Mouse (Mus musculus) cortical plate, adult 2 months (tissue): ENCODE measurements around the gene Gm49353. TPM values are rescaled to one million over a fixed set of nuclear protein-coding genes. Genes with fewer than 3 reads are reported as not detected.
A peak's percentile ranks its signal among the peaks of the same experiment; 100 is the strongest.

Source experiments
- H3K27ac ChIP-seq: fragments of 200-500 bp; 2 replicates; pipeline ENCODE4 v1.5.1; 2012; ENCODE audit warnings: low read length, control low read depth, inconsistent platforms; ENCODE audit not compliant: insufficient read depth
- H3K4me1 ChIP-seq: fragments of 200-500 bp; 2 replicates; pipeline ENCODE4 v1.6.1; 2011; ENCODE audit warnings: low read length; ENCODE audit not compliant: control insufficient read depth, insufficient read depth
- H3K4me3 ChIP-seq: fragments of 200-500 bp; 2 replicates; pipeline ENCODE4 v1.5.1; 2011; ENCODE audit warnings: mild to moderate bottlenecking, low read length, control low read depth; ENCODE audit not compliant: insufficient read depth
- CTCF ChIP-seq: fragments of 200-500 bp; IDR thresholded peaks from 2 replicates; pipeline ENCODE4 v1.5.1; 2011; ENCODE audit warnings: mild to moderate bottlenecking, control low read depth, low read length; ENCODE audit not compliant: insufficient read depth; ENCODE audit errors: extremely low read depth
- POLR2A ChIP-seq: fragments of 200-500 bp; IDR thresholded peaks from 2 replicates; pipeline ENCODE4 v1.6.1; 2011; ENCODE audit warnings: mild to moderate bottlenecking, low read length, control low read depth; ENCODE audit not compliant: insufficient read depth; ENCODE audit errors: extremely low read depth
- polyA plus RNA-seq: library from polyadenylated mRNA; depleted of rRNA; stranded (reverse); fragments of >200 nt; gene quantifications from 2 replicates; pipeline ENCODE4 v1.2.3, GENCODE M21; 2012; rRNA removed

Gm49353 gene
- polyA plus RNA-seq, 1 experiment = 10.1 TPM

DNA sequence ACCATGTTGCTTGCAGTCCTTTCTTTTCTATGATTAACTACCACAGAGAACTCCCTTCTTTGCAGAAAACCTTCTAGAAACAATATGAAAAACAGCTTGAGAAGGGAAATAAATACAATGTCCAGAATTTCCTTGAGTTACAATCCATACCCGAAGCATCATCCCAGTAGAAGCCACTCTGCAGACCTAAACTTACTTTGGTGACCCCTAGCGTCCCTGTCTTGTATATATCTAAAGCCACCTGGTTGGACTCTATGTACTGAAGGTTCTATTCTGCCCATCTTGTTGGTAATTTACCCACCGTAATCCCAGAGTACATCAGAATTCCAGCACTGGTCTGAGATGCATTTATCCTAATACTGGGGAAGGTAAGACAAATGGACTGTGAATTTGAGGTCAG lies 1.1 kb downstream of the Gm49353 start:
- TF ChIP-seq CTCF (no peak), POLR2A (no peak)
- Histone ChIP-seq H3K27ac (no peak overlapping the region), H3K4me3 (no peak overlapping the region), H3K4me1 (peaks cover 6% of the 10 kb centered on the region)

DNA sequence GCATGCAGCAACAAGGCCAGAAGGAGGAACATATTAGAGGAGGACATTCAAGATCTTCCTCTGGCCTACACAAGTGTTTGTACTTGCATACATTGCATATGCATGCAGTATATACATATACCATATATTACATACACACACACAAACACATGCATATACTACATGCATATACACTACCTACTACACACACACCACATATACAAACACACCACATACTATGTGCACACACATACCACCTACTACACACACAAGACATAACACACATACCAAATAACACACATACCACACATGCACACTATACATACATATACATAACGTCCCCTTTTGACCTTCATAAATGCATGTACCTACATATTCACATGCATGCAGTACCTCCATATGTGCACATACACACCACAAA lies 1.9 kb downstream of the Gm49353 start:
- Histone ChIP-seq H3K4me3 (no peak overlapping the region), H3K4me1 (peaks cover 6% of the 10 kb centered on the region), H3K27ac (no peak overlapping the region)
- TF ChIP-seq POLR2A = no peak
- TF ChIP-seq CTCF = no peak

DNA sequence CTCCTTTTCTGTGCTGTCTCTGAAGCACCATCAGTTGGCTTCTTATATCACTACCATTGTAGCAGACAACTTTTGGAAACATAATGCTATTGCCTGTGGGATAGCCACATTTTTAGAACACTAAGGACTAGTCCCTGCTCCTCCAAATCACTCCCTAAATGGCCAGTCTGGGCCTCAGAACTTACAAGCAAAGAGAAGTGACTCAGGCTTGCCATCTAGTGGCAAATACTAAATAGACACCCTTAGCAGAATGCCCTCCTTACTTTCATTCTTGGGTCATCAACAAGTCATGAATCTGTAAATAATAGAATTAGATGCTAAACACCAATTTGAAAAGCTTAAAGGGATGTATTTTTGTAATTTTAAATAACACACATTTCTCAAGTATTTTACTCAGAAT lies 8.0 kb downstream of the Gm49353 start:
- no peak for TF ChIP-seq POLR2A
- peak; percentile 54 for TF ChIP-seq CTCF
- no peak overlapping the region for H3K4me3 ChIP-seq
- no peak overlapping the region for H3K27ac ChIP-seq
- peaks cover 2% of the 10 kb centered on the region; the same call in 1 of the 2 replicates for H3K4me1 ChIP-seq

DNA sequence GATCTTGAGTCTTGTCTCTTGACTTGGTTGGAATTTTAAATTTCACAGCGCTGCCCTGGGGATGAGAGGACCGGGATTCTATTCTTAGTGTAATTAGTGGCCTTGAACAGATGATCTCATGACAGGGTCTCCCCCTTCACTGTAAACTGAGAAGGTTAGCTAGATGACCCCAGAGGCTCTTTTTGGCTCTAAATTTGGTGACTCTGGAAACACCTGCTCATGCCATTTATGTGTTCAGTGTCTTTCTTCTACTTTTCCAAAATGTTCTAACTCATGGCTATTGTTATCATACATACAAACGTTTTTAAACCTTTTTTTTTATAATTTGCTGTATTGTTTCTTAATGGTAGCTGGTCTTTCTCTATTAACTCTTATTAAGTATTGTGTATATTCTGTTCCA lies 10.0 kb downstream of the Gm49353 start:
- Histone ChIP-seq H3K27ac (no peak overlapping the region), H3K4me1 (peaks cover 4% of the 10 kb centered on the region; the same call in 1 of the 2 replicates), H3K4me3 (no peak overlapping the region)
- TF ChIP-seq CTCF = no peak

DNA sequence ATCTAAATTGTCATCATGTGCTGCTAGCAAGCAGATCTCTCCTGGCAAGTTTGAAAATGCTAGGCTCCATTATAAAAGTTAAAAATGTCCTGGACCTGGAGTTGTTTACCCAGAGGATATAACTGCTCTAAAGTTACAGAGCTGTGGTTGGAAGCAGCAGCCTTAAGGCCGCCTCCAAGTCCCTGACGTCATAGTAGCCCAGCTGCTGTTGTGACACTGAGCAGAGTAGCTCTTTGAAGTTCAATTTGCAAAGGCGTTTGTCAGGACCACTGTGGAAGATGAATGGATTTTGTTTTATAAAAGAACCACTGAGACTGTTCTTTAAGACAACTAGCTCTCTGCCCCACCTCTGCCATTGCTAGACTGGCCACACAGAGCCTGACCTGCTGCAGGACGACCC lies 12.7 kb downstream of the Gm49353 start, which contains the start of gene 9330159F19Rik:
Gene 9330159F19Rik (plus strand): TSS at position 154 of the 400 bp plus-strand sequence.
- H3K4me3 ChIP-seq = peak within 1 kb of the TSS; percentile 39
- TF ChIP-seq CTCF = no peak
- TF ChIP-seq POLR2A = 0 out of 2 replicates have a peak, but pooled peaks have one; percentile 33
- peaks cover 4% of the 10 kb centered on the region; the same call in 1 of the 2 replicates for H3K4me1 ChIP-seq
- peak within 1 kb of the TSS; percentile 63 for H3K27ac ChIP-seq

DNA sequence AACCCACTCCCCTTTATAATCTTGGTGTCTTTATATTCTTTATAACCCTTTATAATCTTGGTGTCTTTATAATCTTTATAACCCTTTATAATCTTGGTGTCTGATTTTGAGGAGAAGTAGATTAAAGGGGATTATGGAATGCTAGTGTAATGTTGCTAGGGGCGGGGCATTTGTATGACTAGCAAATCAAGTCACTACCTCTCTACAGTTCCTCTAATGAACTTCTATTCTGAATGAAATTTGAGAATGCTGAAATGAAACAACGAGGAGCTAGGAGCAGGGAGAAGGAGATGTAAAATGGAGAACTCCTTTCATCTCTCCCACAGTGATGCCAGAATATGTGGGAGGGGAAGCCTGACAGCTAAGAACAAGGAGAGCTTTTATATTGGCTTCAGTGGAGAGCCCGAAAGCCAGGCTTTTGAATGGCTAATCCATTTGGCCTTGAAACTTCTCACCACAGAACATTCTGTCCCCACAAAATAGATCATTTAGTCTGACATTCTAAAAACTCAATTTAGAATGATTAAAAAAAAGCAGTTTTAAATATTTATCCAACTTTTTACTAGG lies 14.9 kb downstream of the Gm49353 start:
- TF ChIP-seq CTCF (no peak), POLR2A (no peak)

DNA sequence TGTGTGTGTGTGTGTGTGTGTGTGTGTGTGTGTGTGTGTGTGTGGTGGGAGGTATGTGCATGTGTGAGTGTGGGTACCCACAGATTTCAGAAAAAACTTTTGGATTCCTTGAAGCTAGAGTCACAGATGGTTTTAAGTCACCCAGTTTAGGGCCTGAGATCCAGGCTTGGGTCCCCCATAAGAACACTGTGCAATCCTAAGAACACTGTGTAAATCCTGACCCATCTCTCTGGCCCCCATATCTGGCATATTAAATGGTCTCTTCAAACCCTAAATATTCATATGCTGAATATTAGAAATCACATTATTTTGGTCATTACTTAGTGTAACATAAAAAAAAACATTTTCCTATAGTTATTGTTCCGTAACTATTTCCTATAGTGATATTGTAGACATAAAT lies 18.2 kb downstream of the Gm49353 start:
- no peak overlapping the region for H3K27ac ChIP-seq
- H3K4me3 ChIP-seq = no peak overlapping the region
- TF ChIP-seq POLR2A = no peak
- TF ChIP-seq CTCF = no peak
- H3K4me1 ChIP-seq = peaks cover 7% of the 10 kb centered on the region

More for the DNA sequence above, 14.9 kb downstream of the Gm49353 start:
- H3K27ac ChIP-seq = peak overlapping the region; percentile 59; the same call in 1 of the 2 replicates
- H3K4me1 ChIP-seq = peaks cover 7% of the 10 kb centered on the region
- H3K4me3 ChIP-seq = peak overlapping the region; percentile 29

DNA sequence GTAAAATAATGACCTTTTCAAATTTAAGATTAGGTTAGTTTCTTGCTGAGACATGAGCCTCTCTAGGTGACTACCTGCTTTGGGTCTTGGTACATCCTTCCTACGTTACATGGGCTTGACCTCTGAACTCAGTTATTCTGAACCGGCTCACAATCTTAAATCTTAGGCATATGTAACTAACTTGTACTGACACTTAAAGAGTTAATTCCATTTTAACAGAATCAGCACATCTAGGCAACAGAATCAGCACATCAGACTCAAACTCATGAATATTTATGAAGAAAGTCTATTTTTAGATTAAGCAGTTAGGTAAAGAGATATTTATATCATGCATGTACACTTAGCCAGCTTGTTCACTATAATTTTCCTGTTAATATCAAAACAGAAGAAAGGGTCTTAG lies 18.7 kb downstream of the Gm49353 start:
- TF ChIP-seq CTCF = no peak
- no peak overlapping the region for H3K27ac ChIP-seq
- peaks cover 7% of the 10 kb centered on the region for H3K4me1 ChIP-seq
- no peak overlapping the region for H3K4me3 ChIP-seq

DNA sequence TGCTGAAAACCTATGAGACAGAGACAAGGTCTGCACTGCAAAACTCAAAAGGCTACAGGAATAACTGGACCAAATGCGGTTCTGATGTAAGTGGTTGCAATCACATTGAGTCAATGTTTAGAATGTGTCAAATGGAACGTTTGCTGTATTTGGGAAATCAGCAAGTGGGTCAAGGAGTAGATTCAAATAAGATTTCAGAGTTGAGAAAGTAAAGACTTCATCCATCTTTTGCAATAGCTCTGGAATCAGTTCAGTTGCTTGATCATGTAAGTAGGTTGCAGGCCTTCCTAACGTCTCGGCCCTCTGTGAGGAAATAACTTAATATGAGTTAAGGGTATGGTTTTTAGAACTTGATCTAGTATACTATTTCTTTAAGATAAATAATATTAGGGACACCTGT lies 26.6 kb downstream of the Gm49353 start:
- Histone ChIP-seq H3K4me3 (no peak overlapping the region), H3K27ac (no peak overlapping the region), H3K4me1 (no peaks in the 10 kb centered on the region)
- TF ChIP-seq POLR2A = no peak
- TF ChIP-seq CTCF = no peak

DNA sequence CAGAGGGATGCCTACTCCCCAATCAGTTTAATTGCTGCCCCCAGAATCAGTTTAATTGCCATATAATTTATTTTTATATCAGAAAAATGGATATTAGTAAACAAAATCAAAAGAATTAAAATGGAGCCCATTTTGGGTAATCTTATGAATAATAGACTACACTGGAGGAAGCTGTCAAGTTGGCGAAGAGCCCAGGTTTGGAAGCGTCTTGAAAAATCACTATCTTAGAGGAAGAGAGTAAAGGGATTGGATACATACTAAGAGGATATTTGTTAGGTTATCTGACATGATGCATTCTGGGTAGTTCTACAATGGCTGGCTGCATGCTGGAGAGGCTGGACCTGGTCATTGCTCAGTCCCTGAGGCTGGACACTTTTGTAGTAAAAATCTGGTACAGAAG lies 32.5 kb downstream of the Gm49353 start:
- H3K4me1 ChIP-seq = no peaks in the 10 kb centered on the region
- no peak overlapping the region for H3K27ac ChIP-seq
- TF ChIP-seq CTCF (no peak), POLR2A (no peak)
- H3K4me3 ChIP-seq = no peak overlapping the region

Other genes starting within 250 kb of the Gm49353 start
- not detected in 2 replicates for gene 2310057J18Rik, start 212.7 kb upstream of the Gm49353 start, polyA plus RNA-seq
- 39.6 and 40.0 TPM in 2 replicates for gene Soga3, start 55.1 kb upstream of the Gm49353 start, polyA plus RNA-seq
- 61.4 and 62.0 TPM in 2 replicates for gene 9330159F19Rik, start 12.7 kb downstream of the Gm49353 start, polyA plus RNA-seq
- 25.6 and 26.2 TPM in 2 replicates for gene Echdc1, start 114.2 kb downstream of the Gm49353 start, polyA plus RNA-seq
- gene Rnf146, start 163.5 kb downstream of the Gm49353 start, polyA plus RNA-seq = 89.2 and 91.0 TPM in 2 replicates